Mouse (Mus musculus) ES-CJ7 (cell line): ENCODE measurements around the gene Wdr11.

Experiments used
- DNase-seq: peaks from one replicate; pipeline ENCODE4 v3.0.0; 2011; ENCODE audit warnings: low read depth, low spot score

Gene Wdr11

DNA sequence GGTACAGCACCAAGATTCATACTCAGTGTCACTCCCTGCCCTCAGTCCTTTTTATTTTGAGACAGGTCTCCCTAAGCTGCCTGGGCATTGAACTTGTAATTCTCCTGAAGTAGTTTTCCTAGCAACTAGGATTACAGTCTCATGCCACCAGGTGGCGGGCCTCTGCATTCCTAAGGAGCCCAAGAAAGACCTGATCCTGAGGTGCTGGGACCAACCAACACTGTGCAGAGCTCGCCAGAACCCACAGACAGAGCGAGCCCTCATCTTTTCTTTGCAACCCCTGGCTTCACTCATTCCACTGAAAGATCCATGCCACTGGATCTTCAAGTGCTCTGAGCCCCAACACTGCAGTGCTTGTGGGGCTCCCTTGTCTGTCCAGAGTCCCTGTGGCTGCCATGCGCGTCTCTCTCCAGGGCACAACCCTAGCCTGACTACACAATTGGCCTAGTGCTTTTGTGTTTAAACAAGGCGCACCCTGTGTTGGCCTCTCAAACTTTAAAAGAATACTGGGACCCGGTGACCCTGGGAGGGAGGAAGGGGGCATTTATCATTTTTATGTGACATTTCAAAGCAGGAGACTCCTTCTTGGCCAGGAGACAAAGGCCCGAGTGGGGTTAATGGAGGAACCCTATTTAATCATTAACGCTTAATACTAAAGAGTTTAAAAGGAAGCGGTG lies 89.0 kb downstream of the Wdr11 start:
- peak; percentile 46 for DNase-seq

GRCm38 (mm10) chr7:129682525-129682924 lies 90.9 kb downstream of the Wdr11 start:
- DNase-seq, result no peak

DNA sequence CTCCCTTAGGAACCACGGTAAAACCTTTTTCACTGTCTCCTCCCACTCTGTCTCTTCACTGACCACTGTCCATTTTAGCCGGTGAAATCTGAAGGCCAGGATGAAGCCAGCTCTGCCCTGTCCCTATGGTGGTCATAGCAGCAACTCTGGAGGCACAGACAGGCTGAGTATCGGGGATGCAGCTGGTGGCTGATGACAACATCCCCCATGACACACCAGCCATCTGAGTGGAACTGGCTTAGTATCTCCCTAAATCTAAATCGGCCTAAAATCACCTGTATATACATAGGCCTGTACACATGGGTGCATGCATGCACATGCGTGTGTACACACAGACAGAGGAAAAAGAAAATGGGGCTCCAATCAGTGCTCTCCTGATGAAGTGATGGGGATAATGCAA lies 93.7 kb downstream of the Wdr11 start:
- DNase-seq, result no peak
